Mouse (Mus musculus): Measurements from ENCODE around the gene Ism2. TPM values are rescaled to one million over a fixed set of nuclear protein-coding genes. Genes with fewer than 3 reads are reported as not detected.

The Ism2 gene
- polyA plus RNA-seq, 1 experiment from 2014 or later = 0.44 TPM

Small RNA genes within 50 kb of the gene (microRNA-seq; reads per million reads assigned to microRNA genes)
- gene Gm47293 = not detected

Other genes starting within 250 kb of the Ism2 start
- 2.4 and 2.6 TPM in 2 replicates for gene Ngb, start 197.2 kb downstream of the Ism2 start, polyA plus RNA-seq (2015; fragmentation: Nextera tagmentation; extraction: Ambion mirVana)
- 37.5 and 38.0 TPM in 2 replicates for gene Gstz1, start 152.5 kb downstream of the Ism2 start, polyA plus RNA-seq (2015; fragmentation: Nextera tagmentation; extraction: Ambion mirVana)
- gene Pomt2, start 151.7 kb downstream of the Ism2 start, polyA plus RNA-seq (2015; fragmentation: Nextera tagmentation; extraction: Ambion mirVana) = 12.3 and 16.7 TPM in 2 replicates
- gene Samd15, start 100.0 kb downstream of the Ism2 start, polyA plus RNA-seq (2015; fragmentation: Nextera tagmentation; extraction: Ambion mirVana) = 1.7 and 2.5 TPM in 2 replicates
- gene Tmed8, start 99.3 kb downstream of the Ism2 start, polyA plus RNA-seq (2015; fragmentation: Nextera tagmentation; extraction: Ambion mirVana) = 2.1 and 2.2 TPM in 2 replicates
- gene Noxred1, start 61.0 kb downstream of the Ism2 start, polyA plus RNA-seq (2015; fragmentation: Nextera tagmentation; extraction: Ambion mirVana) = 0.37 and 0.59 TPM in 2 replicates
- gene Vipas39, start 33.4 kb downstream of the Ism2 start, polyA plus RNA-seq (2015; fragmentation: Nextera tagmentation; extraction: Ambion mirVana) = 35.6 TPM in 2 replicates
- gene Ahsa1, start 33.2 kb downstream of the Ism2 start, polyA plus RNA-seq (2015; fragmentation: Nextera tagmentation; extraction: Ambion mirVana) = 206 and 228 TPM in 2 replicates
- 98.8 and 99.1 TPM in 2 replicates for gene Sptlc2, start 88.7 kb upstream of the Ism2 start, polyA plus RNA-seq (2015; fragmentation: Nextera tagmentation; extraction: Ambion mirVana)
- 287 and 303 TPM in 2 replicates for gene Slirp, start 144.2 kb upstream of the Ism2 start, polyA plus RNA-seq (2015; fragmentation: Nextera tagmentation; extraction: Ambion mirVana)
- gene Alkbh1, start 144.3 kb upstream of the Ism2 start, polyA plus RNA-seq (2015; fragmentation: Nextera tagmentation; extraction: Ambion mirVana) = 57.8 and 58.2 TPM in 2 replicates
- gene Snw1, start 172.6 kb upstream of the Ism2 start, polyA plus RNA-seq (2015; fragmentation: Nextera tagmentation; extraction: Ambion mirVana) = 112 and 113 TPM in 2 replicates
- gene Gm5788, start 195.0 kb upstream of the Ism2 start, polyA plus RNA-seq (2015; fragmentation: Nextera tagmentation; extraction: Ambion mirVana) = not detected in 2 replicates
- gene Gm8300, start 214.6 kb upstream of the Ism2 start, polyA plus RNA-seq (2015; fragmentation: Nextera tagmentation; extraction: Ambion mirVana) = not detected in 2 replicates